Mouse (Mus musculus): ENCODE results near the gene Atoh7. TPM values are rescaled to one million over a fixed set of nuclear protein-coding genes. Genes with fewer than 3 reads are reported as not detected.
"Not testable (repeated sequence)": the region's sequence is repeated elsewhere in the genome, so short reads cannot be mapped to it uniquely, and the experiment has no call there.

The Atoh7 gene
- polyA plus RNA-seq (2016; fragmentation: Nextera tagmentation; extraction: Ambion mirVana): 0.26 and 0.29 TPM in 2 replicates

DNA sequence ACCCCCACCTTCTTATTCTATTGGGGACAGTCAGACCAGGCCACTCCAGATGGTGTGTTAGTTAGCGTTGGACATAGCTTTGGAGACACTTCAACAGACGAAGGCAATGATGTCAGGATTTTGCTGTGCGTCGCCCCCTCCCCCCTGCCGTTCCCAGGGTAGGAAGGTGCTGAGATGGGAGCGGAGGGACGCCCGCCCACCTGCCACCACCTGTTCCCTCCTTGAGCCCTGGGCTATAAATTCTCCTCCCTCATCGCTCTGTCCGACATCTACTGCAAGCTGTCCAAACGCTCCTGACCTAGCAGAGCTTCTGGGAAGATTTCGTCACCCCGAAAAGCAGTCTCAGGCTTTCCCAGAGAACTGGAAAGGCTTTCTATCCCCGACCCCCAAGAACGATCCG lies at the start of gene Atoh7:
Gene Atoh7 (plus strand): TSS at position 131 of the 400 bp plus-strand sequence.
- Histone ChIP-seq H3K4me1 (peaks cover 12% of the 10 kb centered on the region), H3K4me3 (peak within 1 kb of the TSS; percentile 67), H3K36me3 (replicated peaks) (no peaks in the 10 kb centered on the region), H3K27ac (replicated peaks) (peak within 1 kb of the TSS; percentile 76), H3K9me3 (no peaks in the 10 kb centered on the region), H3K27me3 (replicated peaks; ENCODE audit: low read depth, poor library complexity, severe bottlenecking) (peaks cover 53% of the 10 kb centered on the region)
- 3% methylated on average over 16 of the region's 16 CpGs for WGBS
- peak; percentile 42 for DNase-seq (ENCODE audit: low spot score)

DNA sequence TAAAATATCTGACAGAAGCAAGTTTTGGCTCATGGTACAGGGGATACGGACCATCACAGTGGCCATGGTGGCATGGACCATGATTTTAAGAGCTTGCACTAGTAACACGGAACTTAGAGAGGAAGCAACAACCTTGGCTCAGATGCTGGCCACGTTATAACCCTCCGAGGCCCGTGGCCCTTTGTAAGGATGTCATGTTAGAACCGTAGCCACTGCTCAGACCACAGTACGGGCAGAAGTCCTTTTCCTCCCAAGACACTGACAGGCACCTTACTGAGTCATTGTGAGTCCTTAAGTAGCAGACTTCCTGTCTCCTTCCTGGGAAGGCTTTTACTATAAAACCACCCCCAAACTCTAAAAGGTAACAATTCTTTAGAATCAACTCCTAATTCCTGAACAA lies 48.2 kb upstream of the Atoh7 start:
- H3K36me3 ChIP-seq (replicated peaks): no peaks in the 10 kb centered on the region
- H3K4me3 ChIP-seq: no peak overlapping the region
- no peaks in the 10 kb centered on the region for H3K9me3 ChIP-seq
- no peak overlapping the region for H3K27ac ChIP-seq (replicated peaks)
- DNase-seq (ENCODE audit: low spot score): no peak
- H3K4me1 ChIP-seq: peaks cover 8% of the 10 kb centered on the region
- no peaks in the 10 kb centered on the region for H3K27me3 ChIP-seq (replicated peaks; ENCODE audit: low read depth, poor library complexity, severe bottlenecking)
- 71% methylated on average over 7 of the region's 7 CpGs for WGBS

DNA sequence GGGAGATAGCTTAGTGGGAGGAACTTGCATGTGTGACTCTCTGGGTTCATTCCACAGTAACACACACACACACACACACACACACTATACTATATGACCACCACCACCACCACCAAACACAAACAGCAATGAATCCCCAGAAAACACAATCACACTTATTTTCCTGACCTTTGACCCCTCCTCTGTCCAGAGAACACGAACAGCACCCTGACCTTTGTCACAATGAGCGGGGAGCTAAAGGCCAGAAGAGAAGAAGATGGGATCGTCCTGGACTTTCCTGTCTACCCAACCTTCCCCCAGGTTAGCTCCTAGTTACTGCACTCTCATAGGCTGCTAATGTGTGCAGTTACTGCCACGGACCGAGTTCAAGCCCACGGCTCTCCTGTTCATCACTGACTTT lies 47.4 kb upstream of the Atoh7 start:
- no peak for DNase-seq (ENCODE audit: low spot score)
- Histone ChIP-seq H3K27ac (replicated peaks) (no peak overlapping the region), H3K27me3 (replicated peaks; ENCODE audit: low read depth, poor library complexity, severe bottlenecking) (no peaks in the 10 kb centered on the region), H3K36me3 (replicated peaks) (no peaks in the 10 kb centered on the region), H3K9me3 (no peaks in the 10 kb centered on the region), H3K4me1 (peaks cover 11% of the 10 kb centered on the region), H3K4me3 (no peak overlapping the region)
- WGBS: 78% methylated on average over 6 of the region's 6 CpGs

DNA sequence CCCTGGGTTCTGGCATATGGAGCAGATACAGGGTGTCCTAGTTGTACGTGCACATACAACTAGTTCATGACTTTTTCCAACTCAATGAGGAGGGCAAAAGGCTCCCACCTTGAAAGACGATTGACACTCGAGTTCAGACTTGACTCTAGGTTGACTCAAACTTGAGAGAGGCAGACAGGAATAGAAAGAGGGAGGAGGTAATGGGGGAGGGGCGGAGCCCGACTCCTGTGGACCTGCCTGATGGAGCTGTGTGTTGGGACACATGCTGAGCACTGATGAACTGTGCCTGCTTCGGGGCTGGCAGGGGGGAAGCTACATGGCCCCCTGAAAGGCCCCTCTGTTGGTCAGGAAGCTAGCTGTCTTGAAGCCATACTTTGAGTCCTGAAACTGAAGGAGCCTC lies 46.4 kb upstream of the Atoh7 start:
- H3K9me3 ChIP-seq: no peaks in the 10 kb centered on the region
- H3K4me3 ChIP-seq: no peak overlapping the region
- no peak for DNase-seq (ENCODE audit: low spot score)
- no peaks in the 10 kb centered on the region for H3K27me3 ChIP-seq (replicated peaks; ENCODE audit: low read depth, poor library complexity, severe bottlenecking)
- H3K27ac ChIP-seq (replicated peaks): no peak overlapping the region
- H3K36me3 ChIP-seq (replicated peaks): no peaks in the 10 kb centered on the region
- WGBS: 58% methylated on average over 6 of the region's 6 CpGs
- peaks cover 14% of the 10 kb centered on the region for H3K4me1 ChIP-seq

DNA sequence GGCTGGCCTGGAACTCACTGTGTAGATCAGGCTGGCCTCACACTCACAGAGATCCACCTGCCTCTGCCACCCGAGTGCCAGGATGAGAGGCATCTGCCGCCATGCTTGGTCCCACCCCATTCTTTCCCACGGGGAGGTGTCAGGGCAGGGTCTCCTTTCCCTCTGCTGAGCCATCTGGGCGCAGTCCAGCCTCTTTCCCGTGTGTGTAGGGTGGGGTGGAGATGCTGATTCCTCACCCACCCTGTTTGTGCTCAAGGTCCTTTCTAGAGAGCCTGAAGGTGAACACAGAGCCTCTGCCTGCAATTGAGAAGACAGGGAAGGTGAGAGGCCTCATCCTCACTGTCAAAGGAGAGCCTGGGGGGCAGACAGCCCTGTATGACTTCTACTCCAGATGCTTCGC lies 45.4 kb upstream of the Atoh7 start:
- not testable (repeated sequence) for H3K36me3 ChIP-seq (replicated peaks); H3K27me3 ChIP-seq (replicated peaks; ENCODE audit: low read depth, poor library complexity, severe bottlenecking); H3K9me3 ChIP-seq; H3K4me3 ChIP-seq; DNase-seq (ENCODE audit: low spot score); H3K27ac ChIP-seq (replicated peaks)
- WGBS: 92% methylated on average over 6 of the region's 6 CpGs
- H3K4me1 ChIP-seq: peaks cover 14% of the 10 kb centered on the region

DNA sequence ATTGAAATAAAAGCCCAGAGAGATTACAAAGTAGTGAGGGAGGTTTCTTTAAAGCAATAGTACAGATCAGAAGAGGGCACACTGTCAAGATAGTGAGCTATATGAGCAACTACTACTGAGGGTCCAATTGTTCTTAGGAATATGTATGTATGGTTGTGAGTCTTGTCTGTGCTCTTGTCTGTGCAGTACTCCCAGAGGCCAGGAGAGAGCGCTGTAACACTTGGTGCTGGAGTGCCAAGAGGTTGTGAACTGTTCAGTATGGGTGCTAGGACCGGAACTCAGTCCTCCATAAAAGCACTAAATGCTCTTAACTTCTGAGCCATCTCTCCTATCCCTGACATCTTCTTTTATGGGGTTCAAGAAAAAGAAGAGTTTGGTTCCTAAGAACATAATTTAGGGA lies 44.9 kb upstream of the Atoh7 start:
- Histone ChIP-seq H3K27ac (replicated peaks) (no peak overlapping the region), H3K36me3 (replicated peaks) (no peaks in the 10 kb centered on the region), H3K27me3 (replicated peaks; ENCODE audit: low read depth, poor library complexity, severe bottlenecking) (no peaks in the 10 kb centered on the region), H3K4me3 (no peak overlapping the region), H3K9me3 (no peaks in the 10 kb centered on the region), H3K4me1 (peaks cover 14% of the 10 kb centered on the region)
- WGBS: 78% methylated on average over 2 of the region's 2 CpGs
- DNase-seq (ENCODE audit: low spot score): no peak

DNA sequence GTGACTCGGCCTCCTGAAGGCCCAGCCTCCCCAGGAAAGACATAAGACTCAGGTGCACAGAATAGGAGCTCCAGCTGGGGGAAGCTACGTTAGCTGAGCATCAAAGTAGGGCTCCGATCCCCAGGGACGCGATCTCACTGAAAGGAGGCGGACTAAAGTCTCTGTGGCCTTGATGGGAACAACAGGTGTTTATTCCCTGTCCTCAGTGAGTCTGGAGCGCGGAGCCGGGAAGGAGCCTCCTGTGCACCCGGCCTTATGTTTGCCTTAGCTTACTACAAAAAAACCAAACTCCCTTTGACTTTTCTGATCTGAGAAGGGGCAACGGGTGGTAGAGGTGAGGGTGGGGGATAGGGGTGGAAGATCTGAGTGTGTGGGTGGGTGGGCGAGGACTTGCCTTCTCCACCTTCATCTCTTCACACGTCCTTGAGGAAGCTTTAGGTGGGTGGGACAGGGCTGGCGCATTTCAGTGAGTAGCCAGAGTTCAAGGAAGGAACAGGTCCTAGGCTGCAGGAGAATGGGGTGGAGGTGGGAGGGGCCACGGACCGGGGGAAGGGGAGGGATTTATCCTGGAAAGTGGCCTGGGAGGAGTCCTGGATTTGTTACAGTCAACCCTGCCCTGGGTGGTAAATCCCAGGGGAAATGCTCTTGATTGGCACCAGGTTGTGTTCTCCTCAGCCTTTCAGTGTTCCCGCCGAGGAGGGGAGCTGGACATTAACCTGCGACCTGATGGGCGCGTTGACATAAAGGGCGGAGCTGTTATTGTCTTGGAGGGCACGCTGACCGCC lies 42.3 kb upstream of the Atoh7 start:
- Histone ChIP-seq H3K27me3 (replicated peaks; ENCODE audit: low read depth, poor library complexity, severe bottlenecking) (no peaks in the 10 kb centered on the region), H3K9me3 (no peaks in the 10 kb centered on the region), H3K36me3 (replicated peaks) (no peaks in the 10 kb centered on the region), H3K4me3 (no peak overlapping the region), H3K4me1 (peaks cover 14% of the 10 kb centered on the region), H3K27ac (replicated peaks) (no peak overlapping the region)
- WGBS: 42% methylated on average over 24 of the region's 24 CpGs
- peak; percentile 21 for DNase-seq (ENCODE audit: low spot score)

DNA sequence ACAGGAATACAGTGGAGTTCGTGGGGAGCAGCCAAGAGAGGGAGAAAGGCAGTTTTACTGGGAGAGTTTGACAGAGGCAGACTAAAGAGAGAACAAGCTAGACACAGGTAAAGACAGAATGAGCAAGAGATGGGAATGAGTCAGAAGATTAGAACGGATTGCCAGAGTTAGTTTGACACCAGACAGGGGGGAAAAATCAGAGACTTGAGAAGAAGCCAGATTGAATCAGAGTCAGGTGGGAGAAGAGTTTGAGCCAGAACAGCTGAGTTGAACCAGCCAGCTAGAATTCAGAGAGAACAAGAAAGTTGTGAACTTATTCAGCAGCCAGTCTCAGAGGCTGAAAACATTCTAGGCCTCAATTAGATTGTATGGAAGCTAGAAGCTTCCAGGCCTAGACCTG lies 39.6 kb upstream of the Atoh7 start, which contains the start of gene Pbld1:
Gene Pbld1 (plus strand): TSS at position 301 of the 400 bp plus-strand sequence.
- no peaks in the 10 kb centered on the region for H3K36me3 ChIP-seq (replicated peaks)
- H3K27ac ChIP-seq (replicated peaks): no peak within 1 kb of the TSS

DNA sequence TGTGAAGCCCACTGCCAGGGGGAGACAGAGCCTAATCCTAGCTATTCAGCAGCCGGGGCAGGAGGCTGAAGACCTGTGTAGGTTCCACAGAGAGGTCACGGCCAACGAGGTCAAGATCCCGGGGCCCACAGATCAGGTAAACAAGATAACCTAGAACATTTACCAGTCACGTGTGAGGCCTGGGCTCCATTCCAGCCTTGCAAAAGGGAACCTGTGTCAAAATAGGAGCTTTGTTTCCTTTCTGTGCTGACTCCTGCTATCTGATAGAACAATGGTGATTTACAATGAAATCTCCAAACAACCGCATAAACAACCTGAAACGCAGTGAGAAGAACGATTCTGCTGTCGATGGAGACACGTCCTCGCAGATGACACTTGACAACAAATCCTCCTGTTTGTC lies 39.0 kb upstream of the Atoh7 start:
- 77% methylated on average over 11 of the region's 11 CpGs for WGBS
- Histone ChIP-seq H3K36me3 (replicated peaks) (no peaks in the 10 kb centered on the region), H3K27ac (replicated peaks) (no peak overlapping the region), H3K4me3 (no peak overlapping the region), H3K9me3 (no peaks in the 10 kb centered on the region), H3K4me1 (peaks cover 8% of the 10 kb centered on the region), H3K27me3 (replicated peaks; ENCODE audit: low read depth, poor library complexity, severe bottlenecking) (no peaks in the 10 kb centered on the region)
- no peak for DNase-seq (ENCODE audit: low spot score)

More for the DNA sequence above, 39.6 kb upstream of the Atoh7 start, which contains the start of gene Pbld1:
- Histone ChIP-seq H3K27me3 (replicated peaks; ENCODE audit: low read depth, poor library complexity, severe bottlenecking) (no peaks in the 10 kb centered on the region), H3K4me3 (no peak within 1 kb of the TSS), H3K4me1 (peaks cover 8% of the 10 kb centered on the region), H3K9me3 (no peaks in the 10 kb centered on the region)
- DNase-seq (ENCODE audit: low spot score): no peak
- 87% methylated on average over 2 of the region's 2 CpGs for WGBS

DNA sequence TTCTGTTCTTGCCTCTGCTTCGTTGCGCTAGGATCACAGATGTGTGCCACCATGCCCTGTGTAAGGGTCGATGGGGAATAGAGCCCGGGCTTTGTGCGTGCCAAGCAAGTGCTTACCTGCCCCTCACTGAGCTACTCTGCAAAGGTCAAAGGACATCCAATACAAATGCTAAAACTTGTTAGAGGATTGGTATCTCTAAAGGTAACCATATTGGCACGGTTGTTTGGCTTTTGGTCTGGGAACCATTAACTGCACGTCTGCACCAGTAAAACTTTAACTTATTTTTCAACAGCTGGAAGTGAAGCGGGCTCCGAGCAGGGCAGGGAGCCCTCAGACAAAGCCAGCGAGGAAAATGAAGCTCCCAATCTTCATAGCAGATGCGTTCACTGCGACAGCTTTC lies 38.2 kb upstream of the Atoh7 start:
- peaks cover 8% of the 10 kb centered on the region for H3K4me1 ChIP-seq
- H3K4me3 ChIP-seq: no peak overlapping the region
- H3K36me3 ChIP-seq (replicated peaks): no peaks in the 10 kb centered on the region
- no peaks in the 10 kb centered on the region for H3K9me3 ChIP-seq
- no peaks in the 10 kb centered on the region for H3K27me3 ChIP-seq (replicated peaks; ENCODE audit: low read depth, poor library complexity, severe bottlenecking)
- no peak overlapping the region for H3K27ac ChIP-seq (replicated peaks)
- 76% methylated on average over 12 of the region's 12 CpGs for WGBS
- DNase-seq (ENCODE audit: low spot score): no peak

DNA sequence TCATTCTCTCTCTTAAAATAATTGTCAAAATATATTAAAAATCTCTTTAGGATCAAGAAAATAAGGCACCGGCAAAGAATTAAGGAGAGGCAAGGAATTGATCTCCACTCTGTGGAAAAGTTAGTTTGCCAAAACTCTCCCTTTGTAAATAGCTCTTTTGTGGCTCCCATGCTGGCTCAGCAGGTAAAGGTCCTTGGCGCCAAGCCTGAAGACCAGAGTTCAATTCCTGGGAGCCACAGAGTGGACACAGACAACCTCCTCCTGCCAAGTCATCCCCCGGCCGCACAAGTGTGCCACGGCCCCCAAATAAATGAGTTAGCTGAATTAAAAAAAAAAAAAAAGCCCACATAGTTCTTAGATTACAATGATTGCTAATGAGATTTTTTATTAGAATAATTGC lies 36.8 kb upstream of the Atoh7 start:
- H3K27me3 ChIP-seq (replicated peaks; ENCODE audit: low read depth, poor library complexity, severe bottlenecking): no peaks in the 10 kb centered on the region

DNA sequence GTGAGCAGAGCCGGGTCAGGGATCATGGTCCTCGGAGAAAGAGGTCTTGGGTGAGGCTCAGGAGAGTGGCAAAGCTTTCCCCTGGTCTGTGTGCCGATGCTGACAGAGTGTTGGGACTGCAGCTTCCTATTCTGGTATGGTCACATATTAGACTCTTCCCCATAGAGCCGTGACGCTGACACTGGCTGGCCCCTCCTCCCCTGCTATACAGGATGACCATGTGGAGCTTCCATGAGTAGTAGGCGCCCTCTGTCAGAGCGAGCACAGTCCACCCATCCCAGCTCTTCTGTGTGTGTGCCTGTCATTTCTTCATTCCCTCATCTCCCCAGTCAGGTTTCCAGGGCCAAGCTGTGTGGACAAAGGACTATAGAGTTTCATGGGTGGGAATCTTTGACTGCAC lies 36.1 kb upstream of the Atoh7 start:
- 0 out of 2 replicates have a peak, but pooled peaks cover 2% of the 10 kb centered on the region for H3K4me1 ChIP-seq
- WGBS: 77% methylated on average over 7 of the region's 7 CpGs
- no peak for DNase-seq (ENCODE audit: low spot score)
- no peaks in the 10 kb centered on the region for H3K27me3 ChIP-seq (replicated peaks; ENCODE audit: low read depth, poor library complexity, severe bottlenecking)
- H3K4me3 ChIP-seq: no peak overlapping the region
- H3K27ac ChIP-seq (replicated peaks): no peak overlapping the region
- H3K9me3 ChIP-seq: no peaks in the 10 kb centered on the region
- no peaks in the 10 kb centered on the region for H3K36me3 ChIP-seq (replicated peaks)

More for the DNA sequence above, 36.8 kb upstream of the Atoh7 start:
- no peak overlapping the region for H3K27ac ChIP-seq (replicated peaks)
- no peaks in the 10 kb centered on the region for H3K36me3 ChIP-seq (replicated peaks)
- WGBS: 91% methylated on average over 5 of the region's 5 CpGs
- no peak overlapping the region for H3K4me3 ChIP-seq
- DNase-seq (ENCODE audit: low spot score): no peak
- 0 out of 2 replicates have a peak, but pooled peaks cover 2% of the 10 kb centered on the region for H3K4me1 ChIP-seq
- no peaks in the 10 kb centered on the region for H3K9me3 ChIP-seq

DNA sequence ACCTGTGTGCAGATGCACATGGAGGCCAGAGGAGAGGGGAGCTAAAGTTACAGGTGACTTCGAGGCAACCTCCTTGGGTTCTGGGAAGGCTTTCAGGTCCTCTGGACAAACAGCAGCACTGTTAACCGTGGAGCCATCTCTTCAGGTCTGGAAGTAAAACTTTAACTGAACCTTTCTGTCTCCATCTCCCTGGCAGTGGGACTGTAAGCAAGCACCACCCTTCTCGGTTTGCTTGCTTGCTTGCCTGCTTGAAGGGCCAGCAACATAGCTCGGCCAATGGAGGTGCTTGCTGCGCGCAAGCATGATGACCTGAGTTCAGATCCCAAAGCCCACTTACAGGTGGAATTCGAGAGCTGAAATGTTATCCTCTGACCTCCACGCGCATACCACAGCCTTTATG lies 34.9 kb upstream of the Atoh7 start:
- Histone ChIP-seq H3K4me1 (0 out of 2 replicates have a peak, but pooled peaks cover 2% of the 10 kb centered on the region), H3K9me3 (no peaks in the 10 kb centered on the region), H3K4me3 (no peak overlapping the region), H3K27ac (replicated peaks) (no peak overlapping the region), H3K36me3 (replicated peaks) (no peaks in the 10 kb centered on the region), H3K27me3 (replicated peaks; ENCODE audit: low read depth, poor library complexity, severe bottlenecking) (no peaks in the 10 kb centered on the region)
- whole genome bisulfite sequencing: 86% methylated on average over 9 of the region's 9 CpGs
- no peak for DNase-seq (ENCODE audit: low spot score)
